ENCODE assay signal across 9 mouse cellular contexts in the genomic region with DNA sequence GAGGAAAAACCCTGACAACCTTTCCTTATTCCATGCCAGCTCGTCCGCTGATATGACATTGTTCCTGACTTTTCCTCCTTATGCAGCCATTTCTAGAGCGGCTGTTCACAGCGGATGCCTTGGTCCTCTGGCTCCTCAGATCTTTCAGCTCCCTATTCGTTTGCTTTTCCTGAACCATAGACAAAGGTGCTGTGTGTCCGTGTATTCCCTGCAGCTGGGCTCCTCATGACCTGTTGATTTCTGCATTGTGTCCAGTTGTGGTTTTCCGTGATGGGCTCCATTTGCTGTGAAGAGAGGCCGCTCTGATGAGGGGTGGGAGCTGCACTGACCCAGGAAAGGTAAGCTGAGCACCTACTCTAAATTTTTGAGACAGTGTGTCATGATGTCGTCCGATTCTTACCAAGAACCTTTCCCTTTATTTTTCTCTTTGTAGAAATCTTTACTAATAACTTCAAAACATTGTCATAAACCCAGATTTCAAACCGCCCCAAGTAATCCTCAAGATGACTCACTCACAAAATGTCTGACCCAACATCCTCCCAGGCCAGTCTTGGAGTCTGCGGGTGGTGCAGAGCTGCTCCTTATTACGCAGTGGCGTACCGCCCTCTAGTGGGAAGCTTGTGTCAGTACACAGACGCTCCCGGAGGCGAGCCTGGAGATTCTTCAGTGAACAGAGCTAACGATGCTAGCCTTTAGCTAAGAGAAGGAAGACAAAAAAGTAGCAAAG. TPM values are rescaled to one million over a fixed set of nuclear protein-coding genes. Genes with fewer than 3 reads are reported as not detected.
DNase-seq lines count a peak whose midpoint lies in the region; ATAC-seq and TF ChIP-seq lines count a peak whose summit lies in the region.
"Had no signal": no experiment of that assay in that cellular context is flagged by ENCODE, and none has a peak within 500 bp of the region (broad histone marks: within the 10 kb centered on the region; RNA-seq: fewer than 3 reads in every experiment).

No protein-coding gene starts in this region.

- no peak overlapping the region for H3K4me2 ChIP-seq in hindbrain, embryonic 11.5 days (replicated peaks; ENCODE audit: low read depth, low read length)
- H3K4me2 ChIP-seq: neural tube, embryonic 12.5 days had no signal

- H3K27me3 ChIP-seq in cerebellum, adult 2 months (ENCODE audit: control insufficient read depth, insufficient read depth, low read length), result no peaks in the 10 kb centered on the region
- H3K27me3 ChIP-seq in hindbrain, embryonic 11.5 days (ENCODE audit: control insufficient read depth, insufficient read depth, low read length), result no peaks in the 10 kb centered on the region
- H3K27me3 ChIP-seq: neural tube, embryonic 12.5 days had no signal

- no peaks in the 10 kb centered on the region for H3K9me3 ChIP-seq in hindbrain, embryonic 11.5 days (ENCODE audit: control insufficient read depth, low read length)
- H3K9me3 ChIP-seq: neural tube, embryonic 12.5 days had no signal

- 19% methylated on average over 19 of the region's 19 CpGs for WGBS in cerebellum, adult 2 months
- WGBS in hindbrain, embryonic 11.5 days, result 40% methylated on average over 19 of the region's 19 CpGs

- H3K9ac ChIP-seq in hindbrain, embryonic 11.5 days (ENCODE audit: low read depth, low read length), result no peak overlapping the region
- H3K9ac ChIP-seq: neural tube, embryonic 12.5 days had no signal

- H3K27ac ChIP-seq in cerebellum, adult 2 months (ENCODE audit: insufficient read depth, low read length), result peak overlapping the region; percentile 6
- no peak overlapping the region for H3K27ac ChIP-seq in hindbrain, embryonic 11.5 days (ENCODE audit: low read depth, low read length)
- H3K27ac ChIP-seq: neural tube, embryonic 12.5 days had no signal

- H3K36me3 ChIP-seq in hindbrain, embryonic 11.5 days (ENCODE audit: control insufficient read depth, insufficient read depth, low read length), result no peaks in the 10 kb centered on the region
- H3K36me3 ChIP-seq: neural tube, embryonic 12.5 days had no signal

- peak; percentile 94 for DNase-seq in MN1 (ENCODE audit: low spot score)
- peak; percentile 87 to 91 for DNase-seq in cerebellum, adult 2 months
- DNase-seq in forelimb bud, embryonic 11.5 days (ENCODE audit: low read depth, low spot score), result peak; percentile 87
- peak; percentile 91 for DNase-seq in hindbrain, embryonic 11.5 days (ENCODE audit: low spot score)
- DNase-seq in layer of hippocampus, adult 9-11 months, result peak; percentile 82
- peak; percentile 89 for DNase-seq in lung, postnatal 14 days
- DNase-seq in retina, adult 2 months (ENCODE audit: low read depth, low spot score), result peak; percentile 77
- DNase-seq in thymus, postnatal 14 days, result peak; percentile 86

- TF ChIP-seq CTCF in cerebellum, adult 2 months (IDR thresholded peaks at IDR 0.05; ENCODE audit: borderline replicate concordance, insufficient read depth, low read depth, low read length), result peak; percentile 98

- H3K4me3 ChIP-seq in cerebellum, adult 2 months (replicated peaks; ENCODE audit: insufficient read depth, low read depth, low read length), result peak overlapping the region; percentile 29
- no peak overlapping the region for H3K4me3 ChIP-seq in hindbrain, embryonic 11.5 days (ENCODE audit: low read depth, low read length)
- H3K4me3 ChIP-seq: neural tube, embryonic 12.5 days had no signal

- no peak for TF ChIP-seq POLR2A in cerebellum, adult 2 months (IDR thresholded peaks at IDR 0.05; ENCODE audit: borderline replicate concordance, insufficient read depth, low read length)

- ATAC-seq in hindbrain, embryonic 11.5 days (ENCODE audit: low FRiP score), result peak; percentile 31; the same call in 1 of the 2 replicates

- H3K4me1 ChIP-seq in cerebellum, adult 2 months (ENCODE audit: control insufficient read depth, insufficient read depth, low read length), result peaks cover 11% of the 10 kb centered on the region; the same call in 1 of the 2 replicates
- no peaks in the 10 kb centered on the region; the same call in 1 of the 2 replicates for H3K4me1 ChIP-seq in hindbrain, embryonic 11.5 days (replicated peaks; ENCODE audit: control insufficient read depth, insufficient read depth, low read length)

RNA-seq across cellular contexts. Expression of a gene that starts 3.7 kb away (rescaled TPM):
- polyA plus RNA-seq in cerebellum, adult 2 months (2012; rRNA removed), result 4.5 and 5.0 TPM in 2 replicates
- polyA plus RNA-seq in hindbrain, embryonic 11.5 days (2014; fragmentation: Nextera tagmentation; extraction: Ambion mirVana), result 33.5 and 41.4 TPM in 2 replicates
